Mouse (Mus musculus): ENCODE data around the gene Exoc8. TPM values are rescaled to one million over a fixed set of nuclear protein-coding genes. Genes with fewer than 3 reads are reported as not detected.

The Exoc8 gene
- 8.9 and 12.1 TPM in 2 replicates for polyA plus RNA-seq (2012; rRNA removed)

DNA sequence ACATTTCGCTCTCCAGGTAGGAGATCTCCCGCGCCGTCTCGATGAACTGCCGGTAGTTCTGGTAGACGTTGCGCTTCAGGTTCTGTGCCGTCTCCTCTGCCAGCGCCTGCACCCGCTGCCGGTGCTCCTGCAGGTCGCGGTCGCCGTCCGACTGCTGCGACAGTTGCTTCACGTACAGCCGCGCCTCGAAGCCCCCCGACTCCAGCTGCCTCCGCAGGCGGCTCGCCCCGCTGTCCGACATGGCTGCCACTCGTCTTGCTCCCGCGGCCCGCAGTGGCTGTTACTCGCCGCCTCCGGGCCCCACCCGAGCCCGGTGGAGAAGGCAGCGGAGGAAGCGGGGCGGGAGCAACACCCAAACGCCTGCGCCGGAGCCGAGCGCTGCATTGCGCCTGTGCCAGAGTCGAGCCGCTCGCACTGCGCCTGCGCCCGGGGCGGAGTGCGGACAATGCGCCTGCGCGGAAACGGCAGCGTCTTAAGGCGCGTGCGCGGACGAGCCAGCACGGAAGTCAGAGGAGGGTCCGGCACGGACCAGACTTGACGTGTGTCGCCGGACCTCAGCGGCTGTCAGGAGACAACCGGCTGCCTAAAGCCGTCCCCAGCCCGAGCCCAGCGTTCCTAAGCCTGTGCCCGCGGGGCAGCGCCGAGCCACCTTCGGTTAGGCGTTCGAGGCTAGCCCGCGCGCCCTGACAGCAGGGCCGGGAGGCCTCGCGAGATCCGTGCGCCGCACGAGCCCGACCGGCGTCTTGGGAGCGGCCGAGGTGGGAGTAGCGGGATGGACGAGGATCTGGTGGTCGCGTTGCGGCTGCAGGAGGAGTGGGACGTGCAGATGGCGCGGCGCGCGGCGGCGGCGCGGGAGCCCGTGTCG, at the start of gene Exoc8, which contains the start of gene Sprtn:
Gene Exoc8, minus strand, starts transcription at position 320 of the 865 bp plus-strand sequence.
Gene Sprtn, plus strand, starts transcription at position 501 of the 865 bp plus-strand sequence.

DNA sequence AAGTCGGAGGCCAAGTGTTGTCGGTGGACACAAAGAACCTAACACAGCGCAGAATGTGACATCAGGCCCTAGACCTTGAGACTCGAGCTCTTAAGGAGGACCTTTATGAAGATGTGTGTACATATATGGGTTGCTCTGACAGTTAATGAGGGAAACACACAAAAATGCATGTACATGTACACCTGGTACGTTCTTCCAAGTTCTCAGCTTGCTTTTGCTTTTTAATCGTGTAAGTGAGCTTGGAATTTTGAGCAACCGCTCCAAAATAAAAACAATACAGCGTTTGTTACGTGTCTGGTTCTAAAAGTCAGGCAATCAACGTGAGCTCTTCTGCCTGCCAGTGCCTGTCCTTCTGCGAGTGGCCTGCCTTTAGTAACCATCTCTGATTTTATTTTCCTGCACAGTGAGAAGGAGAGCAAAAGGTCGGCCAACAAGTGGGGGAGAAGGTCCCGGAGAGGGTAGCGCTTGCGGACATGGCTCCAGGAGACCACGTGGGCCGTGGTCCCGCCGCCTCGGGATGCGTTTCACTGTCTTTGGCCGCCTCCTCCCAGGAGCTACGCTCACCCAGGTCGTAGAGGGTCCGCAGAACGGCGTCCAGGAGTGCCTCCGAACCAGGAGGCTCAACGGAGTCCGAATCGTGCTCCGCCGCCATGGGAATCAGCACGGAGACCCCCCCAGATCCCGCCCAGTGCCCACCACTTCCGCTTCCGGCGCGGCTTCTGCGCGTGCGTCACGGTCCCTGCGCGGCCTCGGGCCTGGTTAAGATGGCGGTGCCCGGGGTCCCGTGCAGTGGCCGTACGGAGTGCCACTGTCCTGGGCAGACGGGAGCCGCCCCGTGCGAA, 35.0 kb downstream of the Exoc8 start, which contains the start of the genes Gnpat and 2810004N23Rik:
Gene Gnpat, plus strand, starts transcription at position 713 of the 842 bp plus-strand sequence.
Gene 2810004N23Rik, minus strand, starts transcription at position 800 of the 842 bp plus-strand sequence.

Other genes with a start within 250 kb of the Exoc8 start
- gene 2310022B05Rik, start 234.3 kb downstream of the Exoc8 start, polyA plus RNA-seq (2012; rRNA removed) = 40.7 and 49.2 TPM in 2 replicates
- 36.8 and 46.2 TPM in 2 replicates for gene Ttc13, start 175.7 kb downstream of the Exoc8 start, polyA plus RNA-seq (2012; rRNA removed)
- gene Arv1, start 175.6 kb downstream of the Exoc8 start, polyA plus RNA-seq (2012; rRNA removed) = 36.0 and 40.5 TPM in 2 replicates
- 0.68 and 3.3 TPM in 2 replicates for gene Fam89a, start 145.9 kb downstream of the Exoc8 start, polyA plus RNA-seq (2012; rRNA removed)
- gene Trim67, start 104.6 kb downstream of the Exoc8 start, polyA plus RNA-seq (2012; rRNA removed) = 6.9 and 7.7 TPM in 2 replicates
- 113 and 122 TPM in 2 replicates for gene Gnpat, start 34.7 kb downstream of the Exoc8 start, polyA plus RNA-seq (2012; rRNA removed)
- gene 2810004N23Rik, start 34.6 kb downstream of the Exoc8 start, polyA plus RNA-seq (2012; rRNA removed) = 36.2 and 36.3 TPM in 2 replicates
- 16.7 and 17.8 TPM in 2 replicates for gene Sprtn, start 181 bp upstream of the Exoc8 start, polyA plus RNA-seq (2012; rRNA removed)
- gene Egln1, start 51.6 kb upstream of the Exoc8 start, polyA plus RNA-seq (2012; rRNA removed) = 36.7 and 40.5 TPM in 2 replicates
- gene Tsnax, start 115.3 kb upstream of the Exoc8 start, polyA plus RNA-seq (2012; rRNA removed) = 120 and 121 TPM in 2 replicates
- gene Disc1, start 156.5 kb upstream of the Exoc8 start, polyA plus RNA-seq (2012; rRNA removed) = 1.4 and 1.5 TPM in 2 replicates